Mouse (Mus musculus) embryo, embryonic 9.5 days (tissue): Measurements from ENCODE around the gene Mccc2.
"Not testable (repeated sequence)": the region's sequence is repeated elsewhere in the genome, so short reads cannot be mapped to it uniquely, and the experiment has no call there.

Experiments
- DNase-seq: peaks from one replicate; pipeline ENCODE4 v3.0.0-alpha.2; 2017; ENCODE audit errors: extremely low spot score

Gene Mccc2

GRCm38 (mm10) chr13:100014906-100015895 is at the start of gene Mccc2:
Mccc2 (minus strand) TSS chr13:100015639.
- DNase-seq = peak; percentile 88

DNA sequence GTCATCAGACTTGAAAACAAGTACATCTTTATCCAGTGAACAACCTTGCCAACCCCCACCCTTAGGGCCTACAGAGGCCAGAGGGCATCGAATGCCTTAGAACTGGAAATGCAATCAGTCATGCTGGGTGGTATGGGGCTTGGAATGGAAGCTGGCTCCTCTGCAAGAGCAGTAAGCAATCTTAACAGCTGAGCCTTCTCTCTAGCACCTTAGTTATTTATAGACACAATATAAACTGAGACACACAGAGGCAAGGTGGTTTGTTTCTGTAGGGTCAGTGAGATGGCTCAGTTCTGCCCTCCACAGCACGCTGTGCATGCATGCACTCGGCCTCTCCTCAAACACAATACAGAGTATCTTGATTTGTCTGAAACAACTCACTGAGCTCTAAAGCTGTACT is 48.5 kb upstream of the Mccc2 start:
- no peak for DNase-seq

GRCm38 (mm10) chr13:100057738-100058137 is 42.3 kb upstream of the Mccc2 start:
- not testable (repeated sequence) for DNase-seq

- no peak for DNase-seq
Measured at GRCm38 (mm10) chr13:100026013-100026412, 10.6 kb upstream of the Mccc2 start.

GRCm38 (mm10) chr13:100016891-100017290 is 1.5 kb upstream of the Mccc2 start:
- DNase-seq = no peak

DNA sequence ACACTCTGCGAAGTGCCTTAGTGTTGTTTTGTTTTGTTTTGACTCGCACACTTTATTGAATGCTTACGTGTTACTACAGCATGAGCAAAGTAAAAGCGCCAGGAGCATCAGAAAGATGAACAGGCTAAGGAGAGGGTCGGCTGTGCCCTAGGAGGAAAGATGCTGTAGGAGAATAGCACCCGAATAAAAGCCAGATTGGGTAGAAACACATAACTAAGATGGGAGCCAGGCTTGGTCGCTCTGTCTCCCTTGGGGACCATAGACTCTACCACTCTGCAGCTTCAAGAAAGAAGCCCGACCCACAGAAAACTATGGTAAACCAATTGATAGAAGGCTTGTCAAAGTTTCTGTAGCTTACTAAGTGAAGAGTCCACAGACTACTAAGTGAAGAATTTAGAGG is 498 bp upstream of the Mccc2 start:
- no peak for DNase-seq

- no peak for DNase-seq
Measured at GRCm38 (mm10) chr13:100005911-100006496, 9.4 kb downstream of the Mccc2 start.

DNA sequence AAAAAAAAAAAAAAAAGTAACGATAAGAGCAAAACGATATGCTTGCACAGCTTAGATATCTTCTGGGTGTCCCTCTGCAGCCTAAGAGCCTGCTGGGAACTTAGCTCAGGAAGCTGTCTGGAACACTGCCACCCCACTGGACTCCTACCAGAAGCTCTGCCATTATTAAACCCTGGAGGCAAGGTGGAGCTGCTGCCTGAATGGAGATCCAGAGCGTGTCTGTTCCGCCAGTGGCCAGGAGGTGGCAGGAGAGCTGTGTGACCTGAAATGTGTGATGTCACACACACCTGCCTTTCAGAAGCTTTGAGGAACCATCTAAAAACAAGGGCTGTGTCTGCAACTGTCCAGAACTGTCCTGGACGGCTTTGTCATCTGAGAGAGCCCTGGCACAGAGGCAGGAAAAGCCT is 13.6 kb downstream of the Mccc2 start:
- peak; percentile 69 for DNase-seq

DNA sequence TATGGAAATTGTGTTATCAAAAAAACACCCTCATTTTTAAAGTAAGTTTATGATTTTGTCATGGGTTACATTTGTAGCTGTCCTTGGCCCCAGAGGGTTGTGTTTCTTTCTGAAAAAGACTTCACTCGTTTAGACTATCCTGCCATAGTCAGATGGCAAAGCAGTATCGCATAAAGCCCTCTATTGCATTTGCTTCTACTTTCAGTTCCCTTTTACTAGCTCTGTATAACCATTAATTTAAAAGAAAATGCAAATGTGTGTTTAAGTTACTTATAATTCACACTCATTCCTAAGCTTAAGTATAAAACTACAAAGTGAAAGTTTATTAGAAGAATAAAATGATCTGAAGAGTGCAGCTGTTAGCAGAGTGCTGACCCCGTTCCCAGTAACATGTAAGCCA is 16.4 kb downstream of the Mccc2 start:
- no peak for DNase-seq

GRCm38 (mm10) chr13:99998099-99998498 is 17.3 kb downstream of the Mccc2 start:
- DNase-seq = no peak

GRCm38 (mm10) chr13:99989592-99989991 is 25.8 kb downstream of the Mccc2 start:
- no peak for DNase-seq

- DNase-seq = no peak
Measured at GRCm38 (mm10) chr13:99983320-99983719, 32.1 kb downstream of the Mccc2 start.

- no peak for DNase-seq
Measured at GRCm38 (mm10) chr13:99979406-99979805, 36.0 kb downstream of the Mccc2 start.

DNA sequence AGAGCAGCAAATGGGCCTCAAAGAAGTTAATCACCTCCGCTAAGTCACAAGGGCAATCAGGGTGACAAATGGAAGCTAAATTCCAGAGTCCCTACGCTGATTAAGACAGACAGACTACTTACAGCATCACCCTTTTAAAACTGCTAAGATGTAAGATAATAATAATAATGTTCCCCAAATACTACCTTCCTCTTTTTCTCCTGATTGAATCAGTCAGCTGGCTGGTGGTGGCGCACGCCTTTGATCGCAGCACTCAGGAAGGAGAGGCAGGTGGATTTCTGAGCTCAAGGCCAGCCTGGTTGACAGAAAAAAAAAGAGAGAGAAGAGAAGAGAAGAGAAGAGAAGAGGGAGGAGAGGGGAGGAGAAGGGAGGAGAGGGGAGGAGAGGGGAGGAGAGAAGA is 45.4 kb downstream of the Mccc2 start:
- DNase-seq = no peak

- no peak for DNase-seq
Measured at GRCm38 (mm10) chr13:99967013-99967678, 48.3 kb downstream of the Mccc2 start.

- no peak for DNase-seq
Measured at GRCm38 (mm10) chr13:99963814-99964213, 51.6 kb downstream of the Mccc2 start.

- DNase-seq = no peak
Measured at GRCm38 (mm10) chr13:99961661-99962060, 53.8 kb downstream of the Mccc2 start.

DNA sequence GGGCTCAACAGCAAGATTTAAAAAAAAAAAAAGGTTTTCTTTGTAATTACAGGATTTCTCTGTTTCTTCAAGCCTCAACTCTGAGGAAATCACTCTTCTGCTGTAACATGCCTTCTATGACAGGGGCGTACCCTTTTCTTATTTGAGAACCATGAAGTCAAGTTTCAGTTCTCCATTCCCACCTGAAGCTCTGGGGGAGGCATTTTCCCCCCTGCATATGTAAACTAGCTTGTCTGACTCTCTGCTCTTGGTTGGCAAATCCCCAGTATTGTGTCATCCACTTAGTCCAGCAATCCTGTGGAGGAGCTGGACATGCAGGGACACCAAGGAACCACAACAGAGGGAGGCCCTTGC is 59.9 kb downstream of the Mccc2 start:
- DNase-seq = no peak

- no peak for DNase-seq
Measured at GRCm38 (mm10) chr13:99954902-99955590, 60.4 kb downstream of the Mccc2 start.

GRCm38 (mm10) chr13:99947417-99947816 is 68.0 kb downstream of the Mccc2 start:
- no peak for DNase-seq

GRCm38 (mm10) chr13:99943525-99943924 is 71.9 kb downstream of the Mccc2 start:
- no peak for DNase-seq

DNA sequence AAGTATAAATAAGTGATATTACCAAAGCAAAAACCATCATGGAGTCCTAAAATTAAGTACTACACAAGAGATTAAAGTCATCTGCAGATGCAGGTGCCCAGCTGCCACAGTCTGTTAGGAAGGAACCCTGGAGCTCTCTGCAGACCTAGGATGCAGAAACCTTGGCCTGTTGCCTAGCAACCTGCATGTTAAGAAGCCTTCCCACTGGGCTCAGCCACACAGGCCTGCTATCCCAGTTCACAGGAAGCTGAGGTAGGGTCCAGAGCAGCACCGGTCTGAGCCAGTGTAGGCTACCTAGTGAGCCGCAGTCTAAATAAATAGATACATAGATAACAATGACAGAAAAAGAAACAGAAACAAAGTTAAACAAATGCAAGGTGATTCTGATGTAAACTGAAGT is 74.8 kb downstream of the Mccc2 start:
- DNase-seq = no peak
